In genomic region chr11:35864981-35865604, GRCm38 (mm10) we compare ENCODE assay signal across 8 mouse cellular contexts. TPM values are rescaled to one million over a fixed set of nuclear protein-coding genes. Genes with fewer than 3 reads are reported as not detected.
DNase-seq lines count a peak whose midpoint lies in the region; ATAC-seq and TF ChIP-seq lines count a peak whose summit lies in the region.

No protein-coding gene starts in this region.

- WGBS in liver, embryonic 12.5 days (ENCODE audit: insufficient replicate concordance), result 46% methylated on average over 9 of the region's 9 CpGs
- 50% methylated on average over 9 of the region's 9 CpGs for WGBS in thymus, adult 2 months

- H3K27me3 ChIP-seq in liver, embryonic 12.5 days (replicated peaks), result no peaks in the 10 kb centered on the region
- no peaks in the 10 kb centered on the region for H3K27me3 ChIP-seq in thymus, adult 2 months (ENCODE audit: control insufficient read depth, insufficient read depth, low read length)

- peaks cover 7% of the 10 kb centered on the region; the same call in 1 of the 2 replicates for H3K36me3 ChIP-seq in liver, embryonic 12.5 days
- no peaks in the 10 kb centered on the region for H3K36me3 ChIP-seq in thymus, adult 2 months (ENCODE audit: control insufficient read depth, insufficient read depth, low read length)

- H3K9ac ChIP-seq in liver, embryonic 12.5 days, result no peak overlapping the region

- H3K4me2 ChIP-seq in liver, embryonic 12.5 days, result no peak overlapping the region

- H3K4me3 ChIP-seq in liver, embryonic 12.5 days, result no peak overlapping the region
- no peak overlapping the region for H3K4me3 ChIP-seq in thymus, adult 2 months (ENCODE audit: control insufficient read depth, insufficient read depth, low read length)

- intact Hi-C loops in left cerebral cortex, postnatal 10 days (cut with DNase I), result no loop called here

- DNase-seq in liver, result peak; percentile 30
- DNase-seq in left cerebral cortex, postnatal 10 days (ENCODE audit: extremely low spot score in 1 of 2, low spot score in 2 of 2), result peak; percentile 74 to 86
- peak; percentile 88 for DNase-seq in retina, postnatal 1 day
- DNase-seq in spleen, adult 12 weeks (ENCODE audit: low spot score), result no peak
- no peak for DNase-seq in heart, adult 11 months
- no peak for DNase-seq in thymus, adult 2 months

- no peak for TF ChIP-seq CTCF in thymus, adult 2 months (IDR thresholded peaks at IDR 0.05; ENCODE audit: borderline replicate concordance, control insufficient read depth, extremely low read depth, insufficient read depth, low read length, poor library complexity)

- H3K9me3 ChIP-seq in liver, embryonic 12.5 days (replicated peaks), result no peaks in the 10 kb centered on the region

- ATAC-seq in liver, embryonic 12.5 days, result no peak
- peak; percentile 90 for ATAC-seq in frontal cortex, adult (ENCODE audit: low TSS enrichment)

- no peak overlapping the region for H3K27ac ChIP-seq in liver, embryonic 12.5 days
- no peak overlapping the region for H3K27ac ChIP-seq in thymus, adult 2 months (ENCODE audit: control insufficient read depth, insufficient read depth, low read length)

- no peak for TF ChIP-seq POLR2A in thymus, adult 2 months (IDR thresholded peaks at IDR 0.05; ENCODE audit: control insufficient read depth, extremely low read depth, insufficient read depth, low read length, poor library complexity)

- no peaks in the 10 kb centered on the region for H3K4me1 ChIP-seq in liver, embryonic 12.5 days
- no peaks in the 10 kb centered on the region for H3K4me1 ChIP-seq in thymus, adult 2 months (replicated peaks; ENCODE audit: control insufficient read depth, insufficient read depth, low read length)

RNA-seq across cellular contexts. Expression of gene Rars, which starts 30.8 kb away (rescaled TPM):
- 78.9 and 80.3 TPM in 2 replicates for polyA plus RNA-seq in liver, embryonic 12.5 days (2016; fragmentation: Nextera tagmentation; extraction: Ambion mirVana)
- 10 to 100 TPM; 46.7 to 50.2 TPM for total RNA-seq in left cerebral cortex, postnatal 10 days (2021)
- polyA plus RNA-seq in thymus, adult 2 months (2012; rRNA removed), result 15.8 and 16.2 TPM in 2 replicates

Comparison
In these comparisons a context has a peak if more than half of its experiments do, and no peak if none do; other contexts are left out.
1. DNase-seq: peak in liver (single experiment), left cerebral cortex, postnatal 10 days (2 of 2) and retina, postnatal 1 day (single experiment); none in spleen, adult 12 weeks (single experiment), heart, adult 11 months (single experiment) and thymus, adult 2 months (single experiment).